Mouse (Mus musculus): ENCODE results near the gene Cd2. TPM values are rescaled to one million over a fixed set of nuclear protein-coding genes. Genes with fewer than 3 reads are reported as not detected.
A peak's percentile ranks its signal among the peaks of the same experiment; 100 is the strongest.

Gene Cd2
- total and polyA plus RNA-seq, 3 experiments: 0.37 to 1.5 (median 0.55) TPM

DNA sequence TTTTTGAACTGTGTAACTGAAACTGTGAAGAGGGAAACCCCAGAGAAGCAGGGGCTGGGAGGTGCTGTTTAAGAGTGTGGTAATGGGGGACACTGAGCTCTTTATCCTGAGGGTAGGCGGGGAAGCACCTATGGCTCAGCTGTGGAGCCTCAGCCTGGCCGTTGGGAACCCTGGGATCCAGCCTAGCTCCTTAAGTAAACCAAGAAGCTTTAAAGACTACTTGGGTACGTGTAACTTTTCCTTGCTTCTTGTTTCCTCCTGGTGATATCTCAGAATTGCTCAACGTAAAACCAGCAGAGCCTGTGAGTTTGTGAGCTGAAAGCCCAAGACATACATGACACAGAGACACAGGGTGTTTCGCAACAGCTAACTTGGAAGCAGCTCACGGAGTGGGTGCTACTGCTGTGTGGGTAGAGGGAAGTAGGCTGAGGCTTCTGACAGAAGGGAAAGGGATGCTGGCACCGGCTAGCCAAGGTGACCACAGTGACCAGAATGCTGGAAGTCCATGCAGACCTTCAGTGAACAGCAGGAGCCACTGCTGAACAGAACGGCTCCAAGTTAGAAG, 5.9 kb upstream of the Cd2 start:
- DNase-seq: no peak

DNA sequence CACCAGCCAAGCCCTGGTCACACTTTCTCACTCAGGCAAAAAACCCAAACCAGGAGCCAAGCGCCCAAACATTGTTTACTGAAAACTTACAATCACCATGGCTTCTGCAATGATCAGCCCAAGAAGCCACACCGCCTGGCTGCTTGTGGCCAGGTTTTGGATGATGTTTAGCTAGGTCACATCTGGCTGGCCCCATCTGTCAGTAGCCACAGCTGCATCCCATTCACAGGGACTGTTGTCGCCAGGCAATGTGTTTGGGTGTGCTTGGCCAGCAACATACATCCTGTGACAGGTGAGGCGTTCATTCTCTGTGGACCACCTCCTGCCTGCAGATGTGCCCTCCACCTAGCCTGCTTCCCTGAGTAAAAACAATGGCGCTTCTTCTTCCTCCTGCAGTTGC, 4.9 kb upstream of the Cd2 start:
- no peak for DNase-seq

DNA sequence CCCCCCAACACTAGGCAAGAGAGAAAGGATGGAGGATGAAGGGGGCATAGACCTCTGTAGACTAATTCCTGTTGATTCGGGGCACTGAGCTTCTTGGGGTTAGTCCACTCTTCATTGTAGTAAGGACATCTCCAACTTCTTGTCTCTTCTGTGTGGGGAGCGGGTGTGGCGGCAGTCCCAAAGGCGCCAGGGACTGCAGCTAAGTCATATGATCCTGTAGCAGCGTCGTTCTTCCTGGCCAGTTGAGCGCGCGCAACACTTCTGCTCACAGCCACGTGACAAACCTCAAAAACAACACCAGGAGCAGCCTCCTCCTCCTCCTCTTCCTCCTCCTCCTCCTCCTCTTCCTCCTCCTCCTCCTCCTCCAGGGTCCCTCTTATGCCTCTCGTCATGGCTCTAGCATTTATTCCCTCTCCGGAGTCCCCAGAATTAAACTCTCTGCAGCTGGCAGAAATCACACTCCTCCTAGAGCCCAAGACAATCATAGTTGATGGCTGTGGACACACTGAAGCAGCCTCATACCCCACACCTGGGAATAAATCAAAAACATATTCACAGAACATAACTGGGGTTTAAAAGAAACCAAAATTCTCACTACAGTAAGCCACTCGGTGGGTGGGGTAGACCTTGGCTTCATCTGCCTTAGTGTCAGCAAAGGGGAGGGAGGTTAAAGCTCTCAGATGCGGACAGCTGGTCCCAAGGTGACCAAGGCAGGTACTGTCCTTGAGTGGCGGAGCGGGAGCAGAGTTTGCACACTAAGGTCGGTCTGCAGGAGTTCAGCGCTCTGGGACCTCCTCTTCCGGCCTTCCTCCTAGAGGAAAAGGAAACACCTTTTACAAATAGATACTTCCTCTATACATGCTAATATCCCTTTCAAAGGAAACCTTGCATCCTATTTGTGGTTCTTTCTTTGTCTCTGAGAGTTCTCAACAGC, 3.1 kb upstream of the Cd2 start:
- no peak for DNase-seq

DNA sequence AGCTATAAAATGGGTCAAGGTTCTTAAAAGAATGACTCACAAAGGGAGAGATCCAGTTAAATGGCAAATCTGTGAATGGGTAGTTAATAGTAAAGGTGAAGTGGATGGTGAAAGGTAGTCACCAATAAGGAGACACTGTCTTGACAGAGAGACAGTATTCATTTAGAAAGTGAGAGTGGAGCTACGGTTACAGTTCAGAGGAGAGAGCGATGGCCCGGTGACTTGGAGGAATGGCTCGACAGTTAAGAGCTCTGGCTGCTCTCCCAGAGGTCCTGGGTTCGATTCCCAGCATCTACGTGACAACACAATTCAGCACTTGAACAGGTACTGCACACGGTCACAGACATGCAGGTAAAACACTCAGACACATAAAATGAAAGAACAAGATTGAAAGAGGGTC, 2.3 kb upstream of the Cd2 start:
- DNase-seq: no peak

DNA sequence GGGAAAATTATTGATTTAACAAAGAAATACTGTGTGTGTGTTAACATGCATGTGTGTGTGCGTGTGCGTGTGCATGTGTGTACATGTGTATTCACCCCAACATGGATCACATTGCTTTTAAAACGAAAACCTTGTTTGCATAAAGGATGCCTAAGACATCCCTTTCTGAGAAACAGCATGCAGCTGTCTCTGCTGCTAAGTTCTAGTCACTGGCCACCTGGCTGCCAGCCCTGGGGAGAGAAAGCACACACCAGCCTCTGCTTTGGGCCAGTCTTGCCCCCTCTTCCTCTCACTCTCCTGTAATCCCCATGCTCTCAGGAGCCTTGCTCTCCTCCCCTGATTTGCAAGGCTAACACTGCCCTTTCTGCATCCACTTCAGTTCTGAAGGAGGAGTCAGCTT, 1.7 kb upstream of the Cd2 start:
- no peak for DNase-seq

DNA sequence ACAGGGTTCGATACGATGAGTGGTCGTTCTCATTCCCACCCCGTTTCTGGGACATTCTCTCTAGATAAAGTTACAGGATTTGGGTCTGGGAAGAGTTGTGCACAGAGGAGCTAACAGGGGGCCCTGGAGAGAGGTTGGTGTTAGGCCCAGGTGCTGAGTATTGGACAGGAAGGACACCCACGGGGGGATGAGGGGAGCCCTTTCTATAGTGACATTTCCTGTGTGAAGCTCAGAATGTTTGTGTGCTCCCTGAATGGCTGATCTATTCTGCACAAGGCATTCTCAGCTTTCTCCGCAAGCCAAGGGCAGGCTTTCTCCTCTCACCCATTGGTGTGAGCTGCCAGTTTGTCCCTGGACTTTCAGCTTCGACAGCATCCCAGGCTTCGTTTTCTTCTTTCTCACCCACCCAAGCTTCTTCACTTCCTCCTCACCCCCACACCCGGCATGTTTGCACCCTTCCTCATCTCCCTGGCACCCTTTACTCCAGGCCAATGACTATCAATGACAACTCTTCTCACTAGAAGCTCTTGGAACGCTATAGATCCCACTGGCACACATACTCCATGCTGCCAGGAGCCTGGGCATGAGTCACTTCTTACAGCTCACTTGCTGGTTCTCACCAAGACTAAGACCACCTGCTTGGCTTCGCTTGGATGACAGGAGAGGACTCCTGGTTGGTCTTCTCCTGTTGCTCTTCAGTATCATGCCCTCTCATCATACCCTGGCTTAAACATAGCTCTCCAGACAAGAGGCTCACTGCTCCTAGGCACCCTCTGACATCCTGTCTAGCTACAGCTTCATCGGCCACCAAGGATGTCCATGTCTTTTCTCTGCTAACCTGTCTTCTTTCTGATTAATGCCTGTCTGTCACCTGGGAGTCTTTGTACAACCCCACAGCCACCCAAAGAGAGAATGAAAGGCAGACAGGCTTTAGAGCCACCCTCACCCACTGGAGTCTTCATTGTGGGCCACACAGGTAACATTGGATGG, 1.1 kb downstream of the Cd2 start:
- DNase-seq: no peak

DNA sequence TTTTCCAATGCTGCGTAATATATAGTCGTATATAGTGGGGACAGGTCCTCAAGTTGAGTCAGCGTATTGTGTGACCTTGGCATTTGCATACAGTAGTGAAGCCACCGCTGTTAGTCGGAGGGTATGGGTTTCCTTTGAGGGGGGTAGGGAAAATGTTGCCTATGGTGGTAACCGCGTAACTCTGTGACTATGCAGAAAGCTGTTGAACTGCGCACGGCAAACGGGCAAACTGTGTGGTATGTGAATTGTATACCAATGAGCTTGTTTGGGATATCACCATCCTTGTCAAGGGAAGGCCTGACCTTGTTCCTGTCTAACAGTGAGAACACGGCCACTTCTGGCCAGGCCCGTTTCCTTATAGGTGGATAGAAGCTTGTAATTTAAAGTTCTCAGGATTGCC, 1.9 kb downstream of the Cd2 start:
- no peak for DNase-seq

DNA sequence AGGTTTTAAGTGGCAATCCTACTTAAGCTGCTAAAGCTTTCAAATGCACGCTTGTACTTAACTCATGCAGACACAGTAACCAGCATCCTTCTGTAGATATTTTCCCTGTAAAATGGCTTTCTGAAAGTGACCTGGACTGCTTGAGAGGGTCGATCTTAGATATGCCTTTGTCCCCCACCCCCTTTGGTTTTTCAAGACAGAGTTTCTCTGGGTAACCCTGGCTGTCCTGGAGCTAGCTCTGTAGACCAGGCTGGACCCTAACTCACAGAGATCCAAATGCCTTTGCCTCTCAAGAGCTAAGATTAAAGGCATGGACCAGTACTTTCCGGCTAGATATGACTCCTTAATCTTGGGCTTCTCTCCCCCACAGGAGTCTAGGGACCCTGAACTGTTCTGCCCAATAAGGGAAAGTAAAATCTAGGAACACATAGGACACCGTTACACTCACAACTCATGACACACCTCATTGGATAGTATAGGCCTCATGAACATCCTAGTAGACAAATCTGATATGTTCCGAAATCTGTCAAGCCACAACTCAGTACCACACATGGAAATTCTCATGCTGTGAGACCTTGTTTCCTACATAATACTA, 2.6 kb downstream of the Cd2 start:
- DNase-seq: no peak

DNA sequence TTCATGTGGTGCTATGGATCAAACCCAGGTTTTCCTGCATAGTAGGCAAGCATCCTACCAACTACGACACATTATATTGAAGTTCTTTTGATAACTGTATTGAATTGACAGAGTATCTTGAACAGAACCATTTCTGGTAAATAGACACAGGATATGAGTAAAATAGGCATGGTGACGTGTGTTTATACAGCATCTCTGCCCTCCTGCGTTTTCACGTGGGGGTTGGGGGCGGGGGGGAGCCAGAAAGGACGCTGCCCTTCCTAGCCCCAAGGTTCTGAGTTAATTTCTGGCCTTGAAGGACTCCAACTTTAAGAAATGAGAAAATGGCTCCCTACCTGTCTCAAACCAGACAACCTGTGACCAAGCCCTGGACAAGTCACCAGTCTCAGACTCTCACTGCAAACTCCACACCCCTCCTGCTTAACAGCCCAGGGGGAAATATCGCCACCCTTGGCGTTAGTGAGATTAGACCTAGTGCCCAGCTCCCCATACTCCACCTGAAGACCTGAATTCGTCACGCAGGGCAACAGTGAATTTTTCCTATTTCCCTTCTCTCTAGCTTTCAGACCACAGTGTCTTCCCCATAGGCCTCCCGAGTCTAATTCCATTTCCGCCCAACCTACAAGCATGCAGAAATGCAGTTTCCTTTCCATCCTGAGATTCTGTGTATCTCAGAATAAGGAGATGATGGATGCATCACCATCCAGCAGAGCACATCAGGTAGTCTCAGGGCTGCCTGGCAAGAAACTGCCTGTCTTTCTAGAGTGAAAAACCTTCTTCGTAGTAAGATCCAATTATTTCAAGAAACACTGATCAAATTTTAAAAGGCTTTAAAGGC, 3.7 kb downstream of the Cd2 start:
- DNase-seq: no peak

DNA sequence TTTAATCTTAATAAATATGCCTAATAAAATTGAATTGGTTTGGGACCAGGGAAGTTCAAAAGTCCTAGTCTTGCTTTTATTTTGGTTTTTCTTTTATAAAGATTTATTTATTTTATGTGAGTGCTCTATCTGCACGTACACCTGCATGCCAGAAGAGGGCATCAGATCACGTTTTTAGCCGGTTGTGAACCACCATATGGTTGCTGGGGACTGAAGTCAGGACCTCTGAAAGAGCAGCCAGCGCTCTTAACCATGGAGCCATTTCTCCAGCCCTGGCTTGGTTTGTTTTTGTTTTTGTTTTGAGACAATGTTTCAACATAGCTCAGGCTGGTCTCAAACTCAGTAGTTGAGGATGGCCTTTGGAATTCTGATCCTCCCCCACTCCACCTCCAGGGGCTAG, 4.3 kb downstream of the Cd2 start:
- DNase-seq: no peak

DNA sequence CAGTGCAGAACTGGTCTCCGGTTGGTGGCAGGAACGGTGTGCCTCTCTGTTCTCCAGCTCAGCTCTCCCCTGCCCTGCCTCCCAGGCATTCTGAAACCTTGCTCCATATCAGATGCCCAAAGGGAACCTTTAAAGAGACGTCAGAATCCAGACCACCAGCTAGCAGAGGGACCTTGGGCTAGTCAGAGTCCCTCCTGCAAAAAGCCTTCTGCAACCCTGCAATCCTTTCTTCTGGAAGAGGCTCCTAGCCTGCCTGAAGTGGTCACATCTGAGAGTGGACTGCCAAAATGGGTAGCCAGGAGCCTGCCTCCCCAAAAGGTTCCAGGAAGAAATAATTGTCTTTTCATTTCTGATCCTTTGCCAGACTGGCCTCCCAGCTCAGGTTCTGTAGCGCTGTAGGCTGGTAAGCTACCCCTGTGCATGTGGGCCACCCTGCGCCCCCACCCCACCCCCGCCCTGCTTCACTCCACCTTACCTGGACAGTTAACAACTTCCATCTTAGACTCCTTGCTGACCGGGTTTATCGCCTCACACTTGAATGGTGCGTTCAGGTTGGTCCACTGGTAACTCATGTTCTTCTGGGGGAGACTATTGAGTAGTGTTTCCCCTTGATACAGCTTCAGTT, 5.1 kb downstream of the Cd2 start:
- DNase-seq: no peak

DNA sequence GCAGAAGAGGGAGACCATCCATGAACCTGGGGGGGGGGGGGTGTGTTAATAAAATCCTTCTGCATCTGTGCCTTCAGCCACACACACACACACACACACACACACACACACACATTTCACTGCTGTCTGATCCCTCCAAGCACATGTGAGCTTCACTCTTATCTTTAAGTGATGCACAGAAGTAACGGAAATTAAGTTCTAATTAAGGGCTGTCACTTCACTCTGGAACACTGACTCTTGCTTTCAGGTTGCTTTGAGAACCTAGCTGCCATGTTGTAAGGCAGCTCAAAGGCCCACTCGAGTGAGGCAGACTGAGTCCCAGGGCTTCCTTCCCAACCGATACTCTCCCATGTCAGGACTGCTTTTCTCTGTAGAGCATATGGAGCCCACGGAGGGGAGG, 5.9 kb downstream of the Cd2 start:
- no peak for DNase-seq

DNA sequence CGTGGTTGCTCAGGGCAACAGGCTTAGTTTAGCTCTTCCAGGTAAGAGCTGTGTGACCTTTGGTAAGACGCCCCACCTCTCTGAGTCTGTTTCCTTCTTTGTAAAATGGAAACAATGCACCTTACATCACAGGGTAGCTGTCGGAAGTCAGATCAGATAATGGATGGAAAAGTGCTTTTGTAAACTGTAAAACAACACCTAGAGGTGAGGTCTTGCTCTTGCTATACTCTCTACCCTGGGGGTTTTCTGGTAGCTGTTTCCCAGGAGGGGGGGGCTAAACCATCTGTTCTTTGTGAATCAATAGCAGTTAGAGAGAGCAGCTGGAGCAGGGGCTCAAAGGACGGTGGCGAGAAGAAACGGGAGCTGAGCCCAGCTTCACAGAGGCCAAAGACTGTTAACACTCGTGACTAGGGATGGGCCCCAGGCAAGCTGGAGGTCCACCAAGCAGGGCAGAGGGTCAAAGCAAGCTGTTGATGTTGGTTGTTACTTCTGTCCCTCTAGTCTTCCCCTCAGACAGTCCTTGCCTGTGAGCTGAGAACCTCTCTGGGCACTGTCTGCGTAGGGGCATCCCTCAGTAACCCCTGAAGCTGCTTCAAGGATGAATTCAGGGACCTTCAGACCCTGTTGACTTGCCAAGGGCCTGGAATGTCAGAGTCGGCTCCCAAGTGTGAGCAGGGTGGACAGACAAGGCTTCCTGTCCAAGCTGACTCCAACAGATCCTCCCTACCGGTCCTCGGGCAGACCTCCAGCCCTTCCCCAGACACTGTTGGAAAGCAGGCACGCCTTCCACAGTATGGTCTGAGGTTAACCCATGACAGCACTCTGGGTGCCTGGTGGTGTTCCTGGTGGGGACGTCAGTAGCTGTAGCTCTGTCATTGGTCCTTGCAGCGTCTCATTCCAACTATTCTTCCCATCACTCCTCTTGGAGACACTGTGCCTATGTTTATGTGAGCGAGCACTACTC, 7.1 kb downstream of the Cd2 start:
- DNase-seq: peak; percentile 9

DNA sequence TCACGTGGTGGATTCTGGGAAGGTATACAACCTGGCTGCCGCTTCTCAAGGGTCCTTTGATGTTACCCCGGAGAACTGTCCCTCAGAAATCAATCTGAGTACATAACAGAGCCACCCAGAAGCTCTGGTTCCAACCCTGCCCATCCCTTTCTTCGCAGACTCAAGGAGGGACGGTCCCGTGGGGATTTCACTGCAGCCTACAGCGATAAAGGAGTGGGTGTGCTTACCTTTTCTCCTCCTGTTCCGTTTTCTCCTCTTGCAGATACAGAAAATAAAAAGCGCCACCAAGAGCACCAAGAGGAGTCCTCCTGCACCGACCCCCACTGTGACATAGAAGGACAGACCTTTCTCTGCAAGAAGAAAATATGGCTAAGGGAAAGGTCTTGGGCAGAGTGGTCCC, 8.2 kb downstream of the Cd2 start:
- DNase-seq: no peak

DNA sequence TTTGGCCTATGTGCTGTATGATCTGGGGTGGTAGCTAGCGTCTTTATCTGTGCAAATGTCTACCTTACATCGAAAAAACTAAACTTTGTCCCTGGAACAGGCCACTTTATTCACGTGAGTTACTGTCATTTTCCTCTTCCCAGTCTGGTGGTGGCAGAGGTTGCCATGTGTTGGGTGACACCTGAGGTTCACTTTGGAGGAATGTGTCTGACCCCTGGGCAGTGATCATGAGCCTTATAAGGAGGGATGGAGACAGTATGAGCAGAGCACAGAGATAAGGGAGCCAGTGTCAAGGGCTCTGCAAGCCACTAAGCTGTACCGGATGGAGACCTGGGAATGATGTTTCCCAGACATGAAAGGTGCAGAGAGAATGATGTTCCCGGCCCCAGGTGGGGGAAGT, 9.3 kb downstream of the Cd2 start:
- no peak for DNase-seq

DNA sequence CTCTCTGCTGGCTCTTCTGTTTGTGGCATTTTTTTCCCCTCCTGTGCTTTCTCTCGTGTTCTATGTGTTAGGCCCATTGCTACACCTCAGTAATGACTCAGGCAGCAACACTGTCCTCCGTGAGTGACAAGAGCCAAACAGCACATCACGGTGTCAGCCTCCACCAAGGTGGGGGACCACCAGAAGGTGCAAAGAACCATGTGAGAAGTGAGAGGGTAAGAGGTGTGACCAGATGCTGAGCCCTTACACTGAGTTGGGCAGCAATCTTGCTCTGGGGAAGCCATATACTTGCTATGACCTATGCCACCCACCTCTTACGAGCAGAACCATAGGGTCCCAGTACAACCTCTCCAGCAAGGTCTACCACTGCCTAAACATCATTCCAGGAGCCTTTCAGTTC, 9.9 kb downstream of the Cd2 start:
- DNase-seq: no peak

DNA sequence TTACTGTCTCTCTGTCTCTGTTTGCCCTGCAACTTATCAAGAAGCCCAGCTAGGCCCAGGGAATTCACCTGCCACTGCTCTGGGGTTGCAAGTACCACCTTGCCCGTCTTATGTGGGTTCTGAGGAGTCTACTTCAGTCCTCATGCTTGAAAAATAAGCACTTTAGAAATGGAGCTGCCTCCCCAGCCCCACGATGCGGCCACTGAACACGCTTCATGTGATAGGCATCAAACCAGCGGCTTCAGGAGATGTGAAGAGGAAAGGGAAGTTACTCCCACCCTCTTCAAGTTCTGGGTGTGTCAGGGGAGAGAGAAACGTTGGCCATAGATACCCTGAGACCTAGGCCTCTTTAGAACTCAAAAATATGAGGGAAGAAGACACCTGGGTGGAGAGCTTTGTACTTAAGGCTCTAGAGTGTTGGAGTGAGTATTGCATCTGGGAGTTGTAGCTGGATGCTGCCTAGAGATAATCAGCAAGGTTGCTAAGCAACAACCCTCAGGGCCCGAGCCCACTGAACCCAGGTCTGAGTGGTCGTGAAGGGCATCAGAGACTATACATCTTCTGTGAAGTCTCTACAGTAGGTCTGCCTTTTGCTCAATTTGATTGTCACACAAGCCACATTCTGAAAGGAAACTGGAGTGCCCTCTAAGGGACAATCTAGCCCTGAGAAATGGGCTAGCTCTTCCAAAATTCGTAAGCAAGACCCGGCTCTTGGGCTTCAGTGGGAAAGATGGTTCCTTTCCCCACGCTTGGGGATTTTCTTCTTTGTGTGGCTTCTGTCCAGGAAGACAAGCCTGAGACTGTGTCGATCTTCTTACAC, 11.0 kb downstream of the Cd2 start:
- DNase-seq: no peak

DNA sequence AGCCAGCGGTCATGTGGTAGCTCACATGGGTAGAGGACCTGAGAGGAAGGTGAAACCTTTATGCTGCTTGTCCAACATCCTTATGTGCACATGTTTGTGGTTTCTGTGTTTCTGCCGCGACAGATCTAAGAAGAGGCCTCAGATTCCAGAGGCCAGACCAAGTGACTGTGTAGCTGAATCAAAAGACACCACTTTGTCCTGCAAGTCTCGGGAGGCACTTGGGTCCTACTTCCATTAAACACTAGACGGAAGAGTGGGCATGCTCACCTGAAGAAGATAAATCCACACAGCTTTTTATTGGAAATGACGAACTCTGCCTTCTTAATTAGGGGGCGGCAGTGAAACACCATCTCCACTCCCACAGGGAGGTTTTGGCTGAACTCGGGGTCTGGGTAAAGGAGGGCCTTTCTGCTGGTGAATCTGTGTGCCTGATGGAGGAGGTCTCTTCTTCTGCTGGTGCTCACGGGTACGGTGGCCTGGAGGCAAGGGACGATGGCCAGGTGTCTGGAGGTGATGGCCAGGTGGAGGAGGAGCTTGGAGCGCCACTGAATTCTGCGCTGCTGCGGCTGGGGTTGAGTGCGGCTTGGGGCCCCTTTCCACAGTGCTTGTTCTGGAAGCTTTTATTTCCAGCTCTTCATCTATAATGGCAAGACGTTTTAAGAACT, 12.0 kb downstream of the Cd2 start:
- no peak for DNase-seq
